Mouse (Mus musculus) embryonic facial prominence, embryonic 15.5 days (tissue): ENCODE data around the gene Ralb. TPM values are rescaled to one million over a fixed set of nuclear protein-coding genes. Genes with fewer than 3 reads are reported as not detected.

Experiments
- ATAC-seq: fragments of 200-750 bp; cut with Nextera tagmentation; 2 replicates; pipeline ENCODE4 v1.8.0; 2017; ENCODE audit warnings: low read depth, moderate TSS enrichment; ENCODE audit not compliant: insufficient number of reproducible peaks, low FRiP score, low TSS enrichment
- H3K27ac ChIP-seq: fragments of 300-500 bp; sonication (generic); replicated peaks from 2 replicates; pipeline ENCODE4 v1.5.1; 2015; ENCODE audit warnings: mild to moderate bottlenecking, inconsistent platforms
- H3K27me3 ChIP-seq: fragments of 300-500 bp; sonication (generic); 2 replicates; pipeline ENCODE4 v1.6.1; 2015; ENCODE audit warnings: inconsistent platforms
- H3K36me3 ChIP-seq: fragments of 300-500 bp; sonication (generic); 2 replicates; pipeline ENCODE4 v1.6.1; 2015; ENCODE audit warnings: mild to moderate bottlenecking, inconsistent platforms
- H3K4me1 ChIP-seq: fragments of 300-500 bp; sonication (generic); 2 replicates; pipeline ENCODE4 v1.6.1; 2015; ENCODE audit warnings: inconsistent platforms
- H3K4me2 ChIP-seq: fragments of 300-500 bp; sonication (generic); replicated peaks from 2 replicates; pipeline ENCODE4 v1.6.1; 2015; ENCODE audit warnings: mild to moderate bottlenecking, inconsistent platforms
- H3K4me3 ChIP-seq: fragments of 300-500 bp; sonication (generic); replicated peaks from 2 replicates; pipeline ENCODE4 v1.5.1; 2015; ENCODE audit warnings: mild to moderate bottlenecking, inconsistent platforms
- H3K9ac ChIP-seq: fragments of 300-500 bp; sonication (generic); 2 replicates; pipeline ENCODE4 v1.6.1; 2015; ENCODE audit warnings: inconsistent platforms
- H3K9me3 ChIP-seq: fragments of 300-500 bp; sonication (generic); replicated peaks from 2 replicates; pipeline ENCODE4 v1.6.1; 2016; ENCODE audit warnings: inconsistent platforms
- WGBS: fragments of 180-500 bp; shearing (Covaris S2); methylation state at CpG from one replicate; pipeline ENCODE4 v1.1.7; 2015; 5-methylcytosine and 5-hydroxymethylcytosine counted together
- polyA plus RNA-seq: library from polyadenylated mRNA; unstranded; fragments of >200 nt; fragmentation: Nextera tagmentation; extraction: Ambion mirVana; gene quantifications from 2 replicates; pipeline ENCODE4 v1.2.1, GENCODE M21; 2015

The Ralb gene
- polyA plus RNA-seq, 1 experiment from 2014 or later: 119 TPM

- Histone ChIP-seq H3K27ac (peak overlapping the region; percentile 39; the same call in 1 of the 2 replicates), H3K36me3 (no peaks in the 10 kb centered on the region), H3K9me3 (no peaks in the 10 kb centered on the region), H3K27me3 (no peaks in the 10 kb centered on the region), H3K9ac (no peak overlapping the region), H3K4me1 (peaks cover 37% of the 10 kb centered on the region), H3K4me3 (no peak overlapping the region), H3K4me2 (no peak overlapping the region; the same call in 1 of the 2 replicates)
- ATAC-seq: no peak
- WGBS: 42% methylated on average over 11 of the region's 11 CpGs
These were observed 12.5 kb downstream of the Ralb start for GRCm38 (mm10) chr1:119492097-119492496.

- no peak for ATAC-seq
- Histone ChIP-seq H3K4me1 (peaks cover 39% of the 10 kb centered on the region), H3K36me3 (no peaks in the 10 kb centered on the region), H3K4me3 (no peak overlapping the region), H3K9ac (no peak overlapping the region), H3K9me3 (no peaks in the 10 kb centered on the region), H3K27me3 (no peaks in the 10 kb centered on the region), H3K4me2 (no peak overlapping the region), H3K27ac (no peak overlapping the region)
- WGBS: 35% methylated on average over 7 of the region's 7 CpGs
These were observed 13.8 kb downstream of the Ralb start for GRCm38 (mm10) chr1:119490765-119491164.

GRCm38 (mm10) chr1:119487917-119488590, 16.5 kb downstream of the Ralb start:
- Histone ChIP-seq H3K9me3 (no peaks in the 10 kb centered on the region), H3K9ac (no peak overlapping the region), H3K36me3 (no peaks in the 10 kb centered on the region), H3K4me3 (no peak overlapping the region), H3K4me1 (peaks cover 34% of the 10 kb centered on the region), H3K27ac (no peak overlapping the region), H3K27me3 (no peaks in the 10 kb centered on the region), H3K4me2 (no peak overlapping the region)
- ATAC-seq: no peak
- 33% methylated on average over 10 of the region's 10 CpGs for WGBS

- H3K4me1 ChIP-seq: peaks cover 21% of the 10 kb centered on the region
- no peak overlapping the region for H3K9ac ChIP-seq
- H3K9me3 ChIP-seq: no peaks in the 10 kb centered on the region
- peaks cover 13% of the 10 kb centered on the region for H3K36me3 ChIP-seq
- H3K27me3 ChIP-seq: no peaks in the 10 kb centered on the region
- no peak overlapping the region for H3K4me3 ChIP-seq
- WGBS: 9% methylated on average over 2 of the region's 2 CpGs
- no peak overlapping the region for H3K4me2 ChIP-seq
- H3K27ac ChIP-seq: no peak overlapping the region
- ATAC-seq: no peak
These were observed 18.8 kb downstream of the Ralb start for GRCm38 (mm10) chr1:119485825-119486224.

- ATAC-seq: no peak
- 67% methylated on average over 3 of the region's 3 CpGs for WGBS
These were observed 20.1 kb downstream of the Ralb start for GRCm38 (mm10) chr1:119484457-119484856.

GRCm38 (mm10) chr1:119482891-119483290, 21.7 kb downstream of the Ralb start:
- Histone ChIP-seq H3K4me3 (no peak overlapping the region), H3K9ac (no peak overlapping the region), H3K36me3 (peaks cover 18% of the 10 kb centered on the region), H3K4me2 (no peak overlapping the region), H3K27ac (no peak overlapping the region), H3K4me1 (peaks cover 10% of the 10 kb centered on the region), H3K27me3 (no peaks in the 10 kb centered on the region), H3K9me3 (no peaks in the 10 kb centered on the region)
- no peak for ATAC-seq
- 51% methylated on average over 3 of the region's 3 CpGs for WGBS

More at GRCm38 (mm10) chr1:119484457-119484856, 20.1 kb downstream of the Ralb start:
- H3K4me1 ChIP-seq: peaks cover 16% of the 10 kb centered on the region
- H3K4me2 ChIP-seq: no peak overlapping the region
- H3K4me3 ChIP-seq: no peak overlapping the region
- H3K36me3 ChIP-seq: peaks cover 18% of the 10 kb centered on the region
- H3K27ac ChIP-seq: no peak overlapping the region
- no peaks in the 10 kb centered on the region for H3K27me3 ChIP-seq
- H3K9ac ChIP-seq: no peak overlapping the region
- H3K9me3 ChIP-seq: no peaks in the 10 kb centered on the region

- Histone ChIP-seq H3K36me3 (peaks cover 29% of the 10 kb centered on the region), H3K4me1 (no peaks in the 10 kb centered on the region), H3K27ac (no peak overlapping the region), H3K9ac (no peak overlapping the region), H3K9me3 (no peaks in the 10 kb centered on the region), H3K4me2 (no peak overlapping the region), H3K4me3 (no peak overlapping the region), H3K27me3 (no peaks in the 10 kb centered on the region)
- WGBS: 93% methylated on average over 7 of the region's 7 CpGs
- ATAC-seq: no peak
These were observed 23.2 kb downstream of the Ralb start for GRCm38 (mm10) chr1:119481205-119481932.

GRCm38 (mm10) chr1:119480678-119481077, 23.9 kb downstream of the Ralb start:
- Histone ChIP-seq H3K4me2 (no peak overlapping the region), H3K9me3 (no peaks in the 10 kb centered on the region), H3K9ac (no peak overlapping the region), H3K4me3 (no peak overlapping the region), H3K27ac (no peak overlapping the region), H3K36me3 (peaks cover 35% of the 10 kb centered on the region), H3K27me3 (no peaks in the 10 kb centered on the region), H3K4me1 (no peaks in the 10 kb centered on the region)
- ATAC-seq: no peak
- 95% methylated on average over 8 of the region's 8 CpGs for WGBS

- Histone ChIP-seq H3K27ac (no peak overlapping the region), H3K27me3 (no peaks in the 10 kb centered on the region), H3K36me3 (peaks cover 46% of the 10 kb centered on the region), H3K4me2 (no peak overlapping the region), H3K9me3 (no peaks in the 10 kb centered on the region), H3K9ac (no peak overlapping the region), H3K4me3 (no peak overlapping the region), H3K4me1 (no peaks in the 10 kb centered on the region)
- no peak for ATAC-seq
- 83% methylated on average over 4 of the region's 4 CpGs for WGBS
These were observed 25.0 kb downstream of the Ralb start for GRCm38 (mm10) chr1:119479641-119480040.

GRCm38 (mm10) chr1:119476905-119477353, 27.7 kb downstream of the Ralb start:
- H3K9me3 ChIP-seq: no peaks in the 10 kb centered on the region
- WGBS: 74% methylated on average over 7 of the region's 7 CpGs
- H3K9ac ChIP-seq: no peak overlapping the region
- H3K36me3 ChIP-seq: peaks cover 56% of the 10 kb centered on the region
- H3K4me2 ChIP-seq: no peak overlapping the region
- no peak overlapping the region for H3K27ac ChIP-seq
- no peaks in the 10 kb centered on the region for H3K27me3 ChIP-seq
- ATAC-seq: no peak
- no peak overlapping the region for H3K4me3 ChIP-seq
- 0 out of 2 replicates have a peak, but pooled peaks cover 5% of the 10 kb centered on the region for H3K4me1 ChIP-seq

- no peak overlapping the region for H3K4me2 ChIP-seq
- ATAC-seq: no peak
- no peak overlapping the region for H3K4me3 ChIP-seq
- 0 out of 2 replicates have a peak, but pooled peaks cover 5% of the 10 kb centered on the region for H3K4me1 ChIP-seq
- H3K9me3 ChIP-seq: no peaks in the 10 kb centered on the region
- no peak overlapping the region for H3K27ac ChIP-seq
- no peak overlapping the region for H3K9ac ChIP-seq
- peaks cover 54% of the 10 kb centered on the region for H3K36me3 ChIP-seq
- no peaks in the 10 kb centered on the region for H3K27me3 ChIP-seq
- WGBS: 89% methylated on average over 7 of the region's 7 CpGs
These were observed 29.9 kb downstream of the Ralb start for GRCm38 (mm10) chr1:119474671-119475070.
